Mouse (Mus musculus) heart, embryonic 11.5 days (tissue): ENCODE results near the gene Treml1. TPM values are rescaled to one million over a fixed set of nuclear protein-coding genes. Genes with fewer than 3 reads are reported as not detected.

Experiments
- ATAC-seq: fragments of 200-750 bp; cut with Nextera tagmentation; replicated peaks from 2 replicates; pipeline ENCODE4 v1.8.0; 2017; ENCODE audit warnings: moderate library complexity; ENCODE audit not compliant: insufficient number of reproducible peaks, low FRiP score, low TSS enrichment
- H3K27ac ChIP-seq: fragments of 300-500 bp; sonication (generic); 2 replicates; pipeline ENCODE4 v1.5.1; 2014; ENCODE audit warnings: mild to moderate bottlenecking, low read depth, low read length
- H3K27me3 ChIP-seq: fragments of 300-500 bp; sonication (generic); 2 replicates; pipeline ENCODE4 v1.6.1; 2014; ENCODE audit warnings: mild to moderate bottlenecking, low read length, mixed read lengths; ENCODE audit not compliant: control insufficient read depth, insufficient read depth
- H3K36me3 ChIP-seq: fragments of 300-500 bp; sonication (generic); 2 replicates; pipeline ENCODE4 v1.6.1; 2014; ENCODE audit warnings: mild to moderate bottlenecking, low read length, moderate library complexity, mixed read lengths; ENCODE audit not compliant: control insufficient read depth, insufficient read depth
- H3K4me1 ChIP-seq: fragments of 300-500 bp; sonication (generic); 2 replicates; pipeline ENCODE4 v1.6.1; 2014; ENCODE audit warnings: low read length; ENCODE audit not compliant: control insufficient read depth, insufficient read depth
- H3K4me2 ChIP-seq: fragments of 300-500 bp; sonication (generic); 2 replicates; pipeline ENCODE4 v1.6.1; 2014; ENCODE audit warnings: mild to moderate bottlenecking, moderate library complexity
- H3K4me3 ChIP-seq: fragments of 300-500 bp; sonication (generic); 2 replicates; pipeline ENCODE4 v1.5.1; 2014; ENCODE audit warnings: low read depth, low read length
- H3K9ac ChIP-seq: fragments of 300-500 bp; sonication (generic); 2 replicates; pipeline ENCODE4 v1.6.1; 2014; ENCODE audit warnings: mild to moderate bottlenecking, low read depth, low read length, moderate library complexity
- H3K9me3 ChIP-seq: fragments of 300-500 bp; sonication (generic); replicated peaks from 2 replicates; pipeline ENCODE4 v1.6.1; 2016; ENCODE audit warnings: low read length; ENCODE audit not compliant: control insufficient read depth
- WGBS: fragments of 180-500 bp; shearing (Covaris S2); extraction: QIAGEN DNeasy Blood & Tissue Kit; methylation state at CpG from one replicate; pipeline ENCODE4 v1.1.7; 2014; ENCODE audit not compliant: insufficient replicate concordance; 5-methylcytosine and 5-hydroxymethylcytosine counted together
- polyA plus RNA-seq: library from polyadenylated mRNA; unstranded; fragments of >200 nt; fragmentation: Nextera tagmentation; extraction: Ambion mirVana; gene quantifications from 2 replicates; pipeline ENCODE4 v1.2.1, GENCODE M21; 2014

Treml1 gene
- polyA plus RNA-seq, 1 experiment from 2014 or later: 5.0 TPM

- Histone ChIP-seq H3K4me3 (no peak overlapping the region), H3K27me3 (no peaks in the 10 kb centered on the region), H3K9me3 (no peaks in the 10 kb centered on the region), H3K36me3 (peaks cover 70% of the 10 kb centered on the region), H3K4me1 (no peaks in the 10 kb centered on the region), H3K9ac (no peak overlapping the region), H3K4me2 (no peak overlapping the region), H3K27ac (no peak overlapping the region)
- WGBS: 68% methylated on average over 5 of the region's 5 CpGs
- no peak for ATAC-seq
Observed at GRCm38 (mm10) chr17:48389442-48389841, 29.7 kb downstream of the Treml1 start.

GRCm38 (mm10) chr17:48391446-48391845 is 31.7 kb downstream of the Treml1 start:
- H3K36me3 ChIP-seq: peaks cover 73% of the 10 kb centered on the region
- no peaks in the 10 kb centered on the region for H3K4me1 ChIP-seq
- H3K27ac ChIP-seq: no peak overlapping the region
- no peak overlapping the region for H3K9ac ChIP-seq
- H3K27me3 ChIP-seq: no peaks in the 10 kb centered on the region
- no peak overlapping the region for H3K4me3 ChIP-seq
- no peaks in the 10 kb centered on the region for H3K9me3 ChIP-seq
- no peak for ATAC-seq
- H3K4me2 ChIP-seq: no peak overlapping the region
- 89% methylated on average over 5 of the region's 5 CpGs for WGBS

GRCm38 (mm10) chr17:48392616-48393015 is 32.9 kb downstream of the Treml1 start:
- Histone ChIP-seq H3K9ac (no peak overlapping the region), H3K4me2 (no peak overlapping the region), H3K27me3 (no peaks in the 10 kb centered on the region), H3K36me3 (peaks cover 65% of the 10 kb centered on the region), H3K4me3 (no peak overlapping the region), H3K27ac (no peak overlapping the region), H3K9me3 (no peaks in the 10 kb centered on the region), H3K4me1 (no peaks in the 10 kb centered on the region)
- WGBS: 90% methylated on average over 3 of the region's 3 CpGs
- no peak for ATAC-seq

GRCm38 (mm10) chr17:48401710-48402109 is 42.0 kb downstream of the Treml1 start:
- WGBS: 90% methylated on average over 4 of the region's 4 CpGs
- H3K36me3 ChIP-seq: peaks cover 16% of the 10 kb centered on the region; the same call in 1 of the 2 replicates

GRCm38 (mm10) chr17:48402751-48403150 is 43.0 kb downstream of the Treml1 start:
- no peaks in the 10 kb centered on the region for H3K27me3 ChIP-seq
- WGBS: 92% methylated on average over 3 of the region's 3 CpGs
- peaks cover 11% of the 10 kb centered on the region for H3K4me1 ChIP-seq
- no peak for ATAC-seq
- H3K9ac ChIP-seq: no peak overlapping the region
- H3K4me2 ChIP-seq: no peak overlapping the region
- no peaks in the 10 kb centered on the region for H3K9me3 ChIP-seq
- peaks cover 16% of the 10 kb centered on the region; the same call in 1 of the 2 replicates for H3K36me3 ChIP-seq
- no peak overlapping the region for H3K4me3 ChIP-seq
- no peak overlapping the region for H3K27ac ChIP-seq

More at GRCm38 (mm10) chr17:48401710-48402109, 42.0 kb downstream of the Treml1 start:
- Histone ChIP-seq H3K4me2 (no peak overlapping the region), H3K27me3 (no peaks in the 10 kb centered on the region), H3K4me3 (no peak overlapping the region), H3K27ac (no peak overlapping the region), H3K9ac (no peak overlapping the region), H3K4me1 (0 out of 2 replicates have a peak, but pooled peaks cover 2% of the 10 kb centered on the region), H3K9me3 (no peaks in the 10 kb centered on the region)
- no peak for ATAC-seq

- no peak overlapping the region for H3K9ac ChIP-seq
Observed at GRCm38 (mm10) chr17:48403848-48404247, 44.1 kb downstream of the Treml1 start.

GRCm38 (mm10) chr17:48404706-48405105 is 45.0 kb downstream of the Treml1 start:
- Histone ChIP-seq H3K9me3 (no peaks in the 10 kb centered on the region), H3K4me1 (peaks cover 13% of the 10 kb centered on the region), H3K4me2 (no peak overlapping the region), H3K27me3 (no peaks in the 10 kb centered on the region), H3K27ac (no peak overlapping the region), H3K9ac (no peak overlapping the region), H3K36me3 (peaks cover 2% of the 10 kb centered on the region; the same call in 1 of the 2 replicates), H3K4me3 (no peak overlapping the region)
- no peak for ATAC-seq
- WGBS: 65% methylated on average over 1 of the region's 1 CpGs

More at GRCm38 (mm10) chr17:48403848-48404247, 44.1 kb downstream of the Treml1 start:
- Histone ChIP-seq H3K4me3 (no peak overlapping the region), H3K27ac (no peak overlapping the region), H3K27me3 (no peaks in the 10 kb centered on the region), H3K4me2 (no peak overlapping the region), H3K36me3 (peaks cover 10% of the 10 kb centered on the region; the same call in 1 of the 2 replicates), H3K4me1 (peaks cover 13% of the 10 kb centered on the region), H3K9me3 (no peaks in the 10 kb centered on the region)
- 84% methylated on average over 2 of the region's 2 CpGs for WGBS
- no peak for ATAC-seq

GRCm38 (mm10) chr17:48407154-48407553 is 47.4 kb downstream of the Treml1 start:
- no peak for ATAC-seq
- peaks cover 18% of the 10 kb centered on the region for H3K4me1 ChIP-seq
- H3K4me2 ChIP-seq: peak overlapping the region; percentile 88
- WGBS: 58% methylated on average over 4 of the region's 4 CpGs
- no peaks in the 10 kb centered on the region for H3K9me3 ChIP-seq
- peak overlapping the region; percentile 50 for H3K27ac ChIP-seq
- no peak overlapping the region for H3K4me3 ChIP-seq
- no peaks in the 10 kb centered on the region for H3K27me3 ChIP-seq
- no peaks in the 10 kb centered on the region for H3K36me3 ChIP-seq
- H3K9ac ChIP-seq: 0 out of 2 replicates have a peak overlapping the region, but pooled peaks have one; percentile 3

- ATAC-seq: no peak
- H3K4me2 ChIP-seq: peak overlapping the region; percentile 88
- H3K27me3 ChIP-seq: no peaks in the 10 kb centered on the region
- H3K27ac ChIP-seq: peak overlapping the region; percentile 100
- H3K36me3 ChIP-seq: no peaks in the 10 kb centered on the region
- H3K9ac ChIP-seq: peak overlapping the region; percentile 99
- peak overlapping the region; percentile 96 for H3K4me3 ChIP-seq
- H3K4me1 ChIP-seq: peaks cover 18% of the 10 kb centered on the region
- 9% methylated on average over 8 of the region's 8 CpGs for WGBS
- H3K9me3 ChIP-seq: no peaks in the 10 kb centered on the region
Observed at GRCm38 (mm10) chr17:48407910-48408525, 48.3 kb downstream of the Treml1 start.
